Mouse (Mus musculus) midbrain, embryonic 13.5 days (tissue): Measurements from ENCODE around the gene Ksr1. TPM values are rescaled to one million over a fixed set of nuclear protein-coding genes. Genes with fewer than 3 reads are reported as not detected.

Experiments used
- ATAC-seq: fragments of 200-750 bp; cut with Nextera tagmentation; 2 replicates; pipeline ENCODE4 v1.8.0; 2017; ENCODE audit warnings: mild to moderate bottlenecking, moderate TSS enrichment, moderate library complexity
- H3K27ac ChIP-seq: fragments of 300-500 bp; sonication (generic); 2 replicates; pipeline ENCODE4 v1.5.1; 2015; ENCODE audit warnings: inconsistent platforms, mild to moderate bottlenecking, moderate library complexity
- H3K27me3 ChIP-seq: fragments of 300-500 bp; sonication (generic); 2 replicates; pipeline ENCODE4 v1.6.1; 2015; ENCODE audit warnings: mild to moderate bottlenecking, inconsistent platforms
- H3K36me3 ChIP-seq: fragments of 300-500 bp; sonication (generic); 2 replicates; pipeline ENCODE4 v1.6.1; 2015; ENCODE audit warnings: mild to moderate bottlenecking, inconsistent platforms
- H3K4me1 ChIP-seq: fragments of 300-500 bp; sonication (generic); replicated peaks from 2 replicates; pipeline ENCODE4 v1.6.1; 2015; ENCODE audit warnings: inconsistent platforms
- H3K4me2 ChIP-seq: fragments of 300-500 bp; sonication (generic); replicated peaks from 2 replicates; pipeline ENCODE4 v1.6.1; 2015; ENCODE audit warnings: moderate library complexity, mild to moderate bottlenecking, inconsistent platforms
- H3K4me3 ChIP-seq: fragments of 300-500 bp; sonication (generic); replicated peaks from 2 replicates; pipeline ENCODE4 v1.5.1; 2015; ENCODE audit warnings: mild to moderate bottlenecking, inconsistent platforms
- H3K9ac ChIP-seq: fragments of 300-500 bp; sonication (generic); replicated peaks from 2 replicates; pipeline ENCODE4 v1.6.1; 2015; ENCODE audit warnings: mild to moderate bottlenecking, inconsistent platforms
- H3K9me3 ChIP-seq: fragments of 300-500 bp; sonication (generic); 2 replicates; pipeline ENCODE4 v1.6.1; 2016; ENCODE audit warnings: mild to moderate bottlenecking, inconsistent platforms
- WGBS: fragments of 180-500 bp; shearing (Covaris S2); methylation state at CpG from one replicate; pipeline ENCODE4 v1.1.7; 2015; 5-methylcytosine and 5-hydroxymethylcytosine counted together
- polyA plus RNA-seq: library from polyadenylated mRNA; unstranded; fragments of >200 nt; fragmentation: Nextera tagmentation; extraction: Ambion mirVana; gene quantifications from 2 replicates; pipeline ENCODE4 v1.2.1, GENCODE M21; 2015

Gene Ksr1
- polyA plus RNA-seq, 1 experiment from 2014 or later = 3.7 TPM

DNA sequence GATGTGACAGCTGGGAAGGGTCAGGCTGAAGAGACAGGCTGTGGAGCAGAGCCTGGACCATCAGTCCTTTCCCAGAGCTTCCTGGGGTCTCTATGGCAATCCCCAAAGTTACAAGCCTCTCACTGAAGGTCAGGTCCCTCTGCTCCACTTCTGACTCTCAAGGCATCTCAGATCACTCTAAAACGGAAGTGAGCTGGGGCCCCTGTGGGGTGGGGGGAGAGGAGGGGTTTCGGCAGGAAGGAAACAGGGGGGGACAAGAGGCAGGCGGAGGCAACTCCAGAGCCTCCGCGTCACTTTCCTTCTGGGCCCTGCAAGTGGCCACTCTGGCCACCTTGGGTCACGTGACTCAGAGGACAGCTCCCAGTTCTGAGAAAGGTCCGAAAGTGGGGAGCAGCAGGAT lies 122.9 kb downstream of the Ksr1 start:
- 47% methylated on average over 7 of the region's 7 CpGs for WGBS
- ATAC-seq = no peak
- no peak overlapping the region for H3K27ac ChIP-seq

DNA sequence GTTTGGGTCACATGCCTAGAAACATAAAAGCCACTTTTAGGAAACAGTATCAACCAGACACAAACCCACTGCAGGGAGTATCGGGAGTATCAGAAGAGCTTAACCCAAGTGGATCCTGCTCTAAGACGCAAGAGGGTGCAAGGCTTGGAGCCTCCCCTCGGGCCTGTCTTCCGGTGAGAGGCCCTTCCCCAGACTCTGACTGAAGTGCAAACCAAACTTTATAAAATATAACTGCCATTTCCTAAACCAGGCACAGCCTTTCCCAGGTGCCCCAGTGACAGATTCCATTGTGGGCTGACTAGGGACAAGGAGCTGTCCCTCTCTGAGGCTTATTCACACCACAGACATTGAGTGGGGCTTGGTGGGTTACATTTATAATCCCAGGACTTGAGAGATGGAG lies 123.4 kb downstream of the Ksr1 start:
- WGBS = 67% methylated on average over 4 of the region's 4 CpGs
- Histone ChIP-seq H3K4me3 (no peak overlapping the region), H3K4me1 (no peaks in the 10 kb centered on the region), H3K9me3 (no peaks in the 10 kb centered on the region), H3K27me3 (no peaks in the 10 kb centered on the region), H3K27ac (no peak overlapping the region), H3K36me3 (peaks cover 45% of the 10 kb centered on the region), H3K9ac (no peak overlapping the region), H3K4me2 (no peak overlapping the region)
- no peak for ATAC-seq

More for the DNA sequence above, 122.9 kb downstream of the Ksr1 start:
- Histone ChIP-seq H3K27me3 (no peaks in the 10 kb centered on the region), H3K9ac (no peak overlapping the region), H3K9me3 (no peaks in the 10 kb centered on the region), H3K4me2 (no peak overlapping the region), H3K4me3 (no peak overlapping the region), H3K4me1 (no peaks in the 10 kb centered on the region), H3K36me3 (peaks cover 45% of the 10 kb centered on the region)

DNA sequence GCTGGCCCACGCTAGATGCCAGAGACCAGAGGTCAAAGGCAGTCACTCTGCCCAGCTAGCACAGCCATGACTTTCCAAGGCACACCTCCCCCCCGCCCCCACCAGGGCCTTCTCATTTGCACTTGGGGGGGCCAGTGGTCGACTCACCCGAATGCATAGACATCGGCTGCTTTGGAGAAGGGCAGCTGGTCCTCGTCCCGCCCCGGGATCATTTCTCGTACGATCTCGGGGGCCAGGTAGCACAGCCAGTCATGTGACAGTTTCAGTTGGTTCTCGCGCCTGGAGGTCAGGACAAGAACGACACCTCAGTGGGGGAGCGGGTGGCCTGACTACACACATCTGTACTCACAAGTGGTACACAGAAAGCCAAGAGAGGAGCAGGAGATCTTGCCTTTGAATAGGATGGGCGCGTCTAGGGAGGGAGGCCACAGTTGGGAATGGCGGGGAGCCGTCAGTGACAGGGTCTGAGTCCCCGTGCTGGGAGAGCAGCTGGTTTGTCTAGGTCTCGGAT lies 125.6 kb downstream of the Ksr1 start:
- Histone ChIP-seq H3K4me1 (no peaks in the 10 kb centered on the region), H3K4me3 (no peak overlapping the region), H3K27ac (no peak overlapping the region), H3K9me3 (no peaks in the 10 kb centered on the region), H3K9ac (no peak overlapping the region), H3K27me3 (no peaks in the 10 kb centered on the region), H3K36me3 (peaks cover 46% of the 10 kb centered on the region), H3K4me2 (no peak overlapping the region)
- WGBS = 90% methylated on average over 21 of the region's 21 CpGs
- no peak for ATAC-seq

DNA sequence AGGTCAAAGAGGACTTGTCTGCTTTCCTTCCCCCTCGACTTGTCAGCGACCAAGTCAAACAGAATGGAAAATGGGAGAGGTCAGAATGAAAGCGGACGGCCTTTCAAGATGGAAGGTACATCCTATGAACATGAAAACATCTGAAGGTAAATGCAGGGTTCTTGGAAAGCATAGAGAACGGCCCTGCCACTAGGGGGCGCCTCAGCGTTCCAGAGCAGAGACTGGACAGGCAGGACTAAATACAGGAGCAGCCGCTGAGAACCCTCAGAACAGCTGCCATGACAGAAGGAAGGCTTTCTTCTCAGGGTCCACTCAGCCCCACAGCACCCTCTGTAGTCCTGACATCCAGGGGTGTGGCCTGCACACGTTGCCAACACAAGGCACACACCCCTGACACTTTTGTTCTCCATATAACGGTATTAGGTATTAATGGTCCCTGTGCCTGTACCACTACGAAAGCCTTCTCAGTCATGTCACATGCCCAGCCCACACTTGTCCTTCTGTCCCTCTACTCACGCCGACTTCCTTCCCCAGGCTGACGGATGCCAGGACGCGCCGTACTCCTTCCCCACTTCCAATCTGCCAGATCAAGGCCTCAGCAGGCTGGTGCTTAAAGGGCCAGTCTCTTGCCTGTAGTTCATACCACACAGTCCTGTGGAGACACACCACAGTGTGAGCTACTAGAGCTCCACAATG lies 126.2 kb downstream of the Ksr1 start:
- peaks cover 42% of the 10 kb centered on the region for H3K36me3 ChIP-seq
- H3K4me2 ChIP-seq = no peak overlapping the region
- no peaks in the 10 kb centered on the region for H3K9me3 ChIP-seq
- 86% methylated on average over 17 of the region's 17 CpGs for WGBS
- H3K9ac ChIP-seq = no peak overlapping the region
- no peaks in the 10 kb centered on the region for H3K4me1 ChIP-seq
- no peak overlapping the region for H3K27ac ChIP-seq
- no peak overlapping the region for H3K4me3 ChIP-seq
- no peaks in the 10 kb centered on the region for H3K27me3 ChIP-seq
- no peak for ATAC-seq

DNA sequence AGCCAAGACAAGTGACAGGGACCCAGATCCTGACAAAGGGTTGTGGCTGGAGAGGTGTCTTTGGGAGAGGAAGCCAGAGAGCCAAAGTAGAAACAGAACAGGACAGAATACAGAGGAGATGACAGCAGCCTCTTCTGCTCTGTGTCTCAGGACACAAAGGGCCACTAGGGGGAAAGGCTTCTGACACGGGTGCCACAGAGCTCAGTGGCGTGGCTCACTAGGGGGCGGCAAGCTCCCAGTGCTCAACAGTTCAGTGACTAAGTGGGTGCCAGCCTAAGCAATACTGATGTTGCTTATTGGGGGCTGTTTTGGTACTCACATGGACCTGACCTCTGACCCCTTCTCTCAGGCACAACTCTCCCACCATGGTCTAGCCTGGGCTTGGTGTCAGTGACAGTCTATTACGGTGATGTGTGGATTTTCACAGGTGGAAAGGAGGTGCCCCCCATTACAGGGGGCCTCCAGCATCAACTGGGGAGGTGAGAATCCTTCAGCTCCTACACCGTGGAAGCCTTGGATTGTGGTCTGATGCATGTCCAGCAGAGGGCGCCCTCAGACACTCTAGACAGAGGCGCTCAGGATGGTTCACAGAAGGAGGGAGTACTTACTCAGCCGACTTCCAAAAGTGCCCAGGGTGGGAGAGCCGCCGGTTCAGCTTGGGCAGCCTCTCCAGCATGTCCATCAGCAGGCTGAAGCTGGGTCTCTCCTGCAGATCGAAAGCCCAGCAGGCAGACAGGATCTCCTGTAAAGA lies 127.1 kb downstream of the Ksr1 start:
- Histone ChIP-seq H3K4me3 (no peak overlapping the region), H3K4me1 (peaks cover 4% of the 10 kb centered on the region; the same call in 1 of the 2 replicates), H3K9ac (no peak overlapping the region), H3K9me3 (no peaks in the 10 kb centered on the region), H3K36me3 (peaks cover 42% of the 10 kb centered on the region), H3K27me3 (no peaks in the 10 kb centered on the region), H3K27ac (no peak overlapping the region), H3K4me2 (no peak overlapping the region)
- ATAC-seq = no peak
- WGBS = 50% methylated on average over 11 of the region's 11 CpGs

DNA sequence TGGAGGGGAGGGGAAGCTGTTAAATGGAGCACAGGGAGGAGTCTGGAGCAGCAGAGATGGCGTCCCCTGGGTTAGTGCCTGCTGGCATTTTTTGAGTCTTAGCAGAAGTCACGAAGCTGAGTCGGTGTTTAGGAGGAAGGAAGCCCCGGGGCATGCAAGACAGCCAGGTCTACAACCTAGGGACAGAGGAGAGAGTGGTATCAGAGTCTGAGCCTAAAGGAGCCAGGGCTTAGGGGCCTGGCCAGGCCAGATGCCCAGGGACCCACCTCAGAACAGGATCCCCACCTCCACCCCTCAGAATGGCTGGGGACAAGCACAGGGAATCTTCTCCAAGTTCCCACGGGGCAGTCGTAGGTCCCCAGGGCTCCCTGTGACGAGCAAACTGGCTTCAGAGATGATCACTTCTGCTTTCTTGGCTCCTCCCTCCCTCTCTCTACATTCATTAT lies 129.0 kb downstream of the Ksr1 start:
- Histone ChIP-seq H3K4me3 (no peak overlapping the region), H3K36me3 (peaks cover 42% of the 10 kb centered on the region), H3K9ac (no peak overlapping the region), H3K9me3 (no peaks in the 10 kb centered on the region), H3K27me3 (no peaks in the 10 kb centered on the region), H3K4me2 (no peak overlapping the region), H3K4me1 (peaks cover 6% of the 10 kb centered on the region; the same call in 1 of the 2 replicates), H3K27ac (no peak overlapping the region)
- 76% methylated on average over 7 of the region's 7 CpGs for WGBS
- no peak for ATAC-seq

DNA sequence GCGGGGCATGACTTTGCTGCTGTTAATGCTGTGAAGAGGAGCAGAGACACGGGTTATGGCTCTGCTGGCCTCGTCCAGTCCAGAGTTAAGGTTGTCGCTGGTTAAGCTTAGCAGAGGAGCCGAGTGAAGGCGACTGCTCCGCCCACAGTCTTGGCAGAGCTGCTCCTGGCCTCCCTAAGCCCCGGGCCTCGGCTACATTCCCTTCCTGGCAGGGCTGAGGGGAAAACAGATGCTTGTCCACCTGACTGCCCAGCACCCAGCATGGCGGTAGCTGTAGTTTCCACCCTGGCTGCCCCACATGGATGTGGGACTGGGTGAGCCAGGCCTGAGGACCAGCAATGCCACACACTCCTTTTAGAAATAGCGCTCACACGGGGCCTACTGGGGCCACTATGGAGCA lies 130.0 kb downstream of the Ksr1 start:
- Histone ChIP-seq H3K9ac (no peak overlapping the region), H3K27me3 (no peaks in the 10 kb centered on the region), H3K4me3 (no peak overlapping the region), H3K4me1 (peaks cover 6% of the 10 kb centered on the region; the same call in 1 of the 2 replicates), H3K27ac (no peak overlapping the region), H3K36me3 (peaks cover 38% of the 10 kb centered on the region), H3K9me3 (no peaks in the 10 kb centered on the region), H3K4me2 (no peak overlapping the region)
- WGBS = 48% methylated on average over 12 of the region's 12 CpGs
- ATAC-seq = no peak

DNA sequence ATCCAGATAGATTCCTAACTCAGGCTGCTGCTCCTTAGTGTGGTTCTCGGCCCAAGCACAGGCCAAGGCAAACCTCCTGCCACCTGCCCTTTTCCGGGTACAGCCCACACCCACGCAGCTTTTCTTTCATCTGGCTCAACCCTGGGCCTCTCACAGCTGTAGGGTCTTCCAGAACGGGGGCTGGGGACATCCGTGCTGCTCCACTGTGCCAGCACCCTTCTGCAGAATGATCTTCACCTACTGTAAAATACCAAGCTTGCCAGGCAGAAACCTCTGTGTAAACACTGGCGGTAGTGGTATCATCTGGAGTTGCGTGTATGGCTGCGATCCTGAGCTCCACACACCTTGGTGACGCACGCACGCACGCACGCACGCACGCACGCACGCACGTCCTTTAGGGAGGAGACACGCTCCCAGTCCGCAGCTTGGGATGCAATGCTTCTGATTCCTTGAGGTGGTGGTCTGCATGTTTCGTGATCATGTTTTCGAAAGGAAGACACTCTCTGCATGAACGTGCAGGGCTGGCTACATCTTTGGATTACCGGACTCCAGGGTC lies 130.5 kb downstream of the Ksr1 start:
- Histone ChIP-seq H3K4me1 (peaks cover 6% of the 10 kb centered on the region; the same call in 1 of the 2 replicates), H3K4me3 (no peak overlapping the region), H3K4me2 (no peak overlapping the region), H3K36me3 (peaks cover 33% of the 10 kb centered on the region), H3K27ac (no peak overlapping the region), H3K27me3 (no peaks in the 10 kb centered on the region), H3K9me3 (no peaks in the 10 kb centered on the region), H3K9ac (no peak overlapping the region)
- no peak for ATAC-seq
- WGBS = 91% methylated on average over 24 of the region's 24 CpGs

DNA sequence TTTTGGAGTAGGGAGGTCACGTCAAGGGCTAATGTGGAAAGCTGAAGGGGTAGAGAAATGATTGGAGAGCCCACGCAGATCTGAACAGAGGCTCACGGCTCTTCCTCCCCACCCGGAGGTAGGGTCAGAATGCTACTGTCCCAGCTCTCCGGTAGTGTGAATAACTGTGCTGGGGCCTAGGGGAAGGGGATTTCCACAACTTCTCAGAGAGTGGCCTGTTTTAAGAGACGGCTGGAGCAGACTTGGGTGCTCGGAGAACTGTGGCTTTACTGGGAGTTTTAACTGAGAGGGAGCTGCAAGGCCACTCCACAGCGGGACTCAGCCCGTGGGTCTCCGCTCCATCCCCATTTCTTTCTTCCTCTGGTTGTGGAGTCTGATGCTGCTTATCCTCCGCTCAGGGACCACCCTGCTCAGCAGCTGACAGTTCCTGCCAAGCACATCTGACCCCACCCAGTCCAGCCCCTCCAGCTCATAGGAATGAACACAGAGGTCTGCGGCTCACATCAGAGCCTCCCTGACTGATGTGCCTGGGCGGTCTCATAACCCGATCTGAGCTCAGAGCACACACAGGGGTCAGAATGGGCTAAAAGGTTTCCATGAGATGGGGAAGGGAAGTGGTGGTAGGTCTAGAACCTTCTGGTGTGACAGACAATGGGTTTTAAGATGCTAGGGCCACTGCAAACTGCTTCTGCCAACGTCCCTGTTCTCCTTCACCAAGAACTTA lies 131.4 kb downstream of the Ksr1 start:
- Histone ChIP-seq H3K36me3 (peaks cover 23% of the 10 kb centered on the region), H3K4me2 (no peak overlapping the region), H3K27ac (no peak overlapping the region), H3K4me1 (peaks cover 6% of the 10 kb centered on the region; the same call in 1 of the 2 replicates), H3K4me3 (no peak overlapping the region), H3K9ac (no peak overlapping the region), H3K9me3 (no peaks in the 10 kb centered on the region), H3K27me3 (no peaks in the 10 kb centered on the region)
- ATAC-seq = no peak
- 72% methylated on average over 15 of the region's 15 CpGs for WGBS

DNA sequence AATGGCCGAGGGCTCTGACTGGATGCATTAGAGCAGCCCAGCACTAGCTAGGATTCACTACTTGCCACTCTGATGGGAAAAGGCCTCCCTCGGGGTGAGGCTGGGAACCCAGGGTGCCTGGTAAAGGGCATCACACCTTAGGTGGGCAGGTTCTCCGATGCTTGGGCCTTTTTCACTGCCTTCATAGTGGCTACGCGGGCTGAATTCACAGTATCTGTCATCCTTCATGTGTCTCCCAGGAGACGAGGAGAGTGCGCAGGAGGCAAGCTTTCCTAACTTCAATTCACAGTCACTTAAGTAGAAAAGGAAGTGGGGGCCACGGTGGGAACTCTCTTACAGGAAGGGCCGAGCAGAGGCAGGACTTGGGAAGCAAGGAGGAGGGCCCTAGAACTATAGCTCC lies 132.4 kb downstream of the Ksr1 start:
- H3K27ac ChIP-seq = no peak overlapping the region
- H3K9me3 ChIP-seq = no peaks in the 10 kb centered on the region
- no peaks in the 10 kb centered on the region for H3K27me3 ChIP-seq
- no peak overlapping the region for H3K4me3 ChIP-seq
- peaks cover 6% of the 10 kb centered on the region; the same call in 1 of the 2 replicates for H3K4me1 ChIP-seq
- no peak overlapping the region for H3K9ac ChIP-seq
- H3K36me3 ChIP-seq = peaks cover 14% of the 10 kb centered on the region; the same call in 1 of the 2 replicates
- WGBS = 57% methylated on average over 9 of the region's 9 CpGs
- H3K4me2 ChIP-seq = no peak overlapping the region
- no peak for ATAC-seq

DNA sequence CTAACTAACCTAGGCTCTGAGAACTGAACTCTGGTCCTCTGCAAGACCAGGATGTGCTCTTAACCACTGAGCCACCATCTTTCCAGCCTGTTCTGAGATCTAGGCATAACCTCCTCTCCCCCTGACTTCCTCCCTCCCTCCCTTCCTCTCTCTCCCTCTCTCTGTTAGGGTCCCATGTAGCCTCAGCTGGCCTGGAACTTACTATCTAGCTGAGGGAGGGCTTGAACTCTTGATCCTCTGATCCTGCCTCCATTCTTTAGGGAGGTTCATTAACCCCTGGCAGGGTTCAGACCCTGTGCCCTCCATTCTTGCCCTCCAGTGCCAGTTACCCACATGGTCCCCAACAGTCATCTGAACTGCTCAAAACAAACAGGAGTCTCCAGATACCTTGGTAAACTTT lies 133.2 kb downstream of the Ksr1 start:
- H3K4me3 ChIP-seq = no peak overlapping the region
- peaks cover 6% of the 10 kb centered on the region; the same call in 1 of the 2 replicates for H3K4me1 ChIP-seq
- H3K9me3 ChIP-seq = no peaks in the 10 kb centered on the region
- no peak overlapping the region for H3K9ac ChIP-seq
- H3K36me3 ChIP-seq = peaks cover 14% of the 10 kb centered on the region; the same call in 1 of the 2 replicates
- no peaks in the 10 kb centered on the region for H3K27me3 ChIP-seq
- H3K27ac ChIP-seq = no peak overlapping the region
- no peak overlapping the region for H3K4me2 ChIP-seq
- ATAC-seq = no peak
